Mouse (Mus musculus) thymus, adult 2 months (tissue): ENCODE results near the gene Kpna7.

Experiments used
- CTCF ChIP-seq: fragments of 200-500 bp; IDR thresholded peaks from 2 replicates; pipeline ENCODE4 v1.5.1; 2012; ENCODE audit warnings: mild to moderate bottlenecking, control low read depth, low read length, moderate library complexity, borderline replicate concordance; ENCODE audit not compliant: control insufficient read depth, poor library complexity, insufficient read depth; ENCODE audit errors: extremely low read depth
- POLR2A ChIP-seq: fragments of 200-500 bp; IDR thresholded peaks from 2 replicates; pipeline ENCODE4 v1.6.1; 2012; ENCODE audit warnings: mild to moderate bottlenecking, low read length, control low read depth, moderate library complexity; ENCODE audit not compliant: control insufficient read depth, poor library complexity, insufficient read depth; ENCODE audit errors: extremely low read depth

DNA sequence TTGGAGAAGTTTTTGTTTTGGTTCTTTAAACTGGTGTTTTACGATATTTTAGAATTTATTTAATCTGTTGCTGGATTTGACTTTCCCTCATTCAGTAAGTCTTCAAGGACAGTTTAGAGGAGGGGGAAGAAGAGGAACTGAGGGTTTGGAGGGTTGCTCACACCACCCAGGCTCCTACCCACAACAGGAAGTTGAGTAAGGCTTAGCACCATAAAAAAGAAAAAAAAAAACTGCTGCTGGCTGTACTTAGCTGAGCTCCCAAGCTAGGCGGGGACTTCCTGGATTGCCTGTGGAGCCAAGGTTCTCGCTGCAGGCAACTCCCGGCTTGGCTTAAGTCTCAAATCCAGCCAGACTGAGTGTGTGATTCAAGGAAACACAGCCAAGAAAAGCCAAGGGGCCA lies 32.5 kb upstream of the Kpna7 start:
- no peak for TF ChIP-seq CTCF
- no peak for TF ChIP-seq POLR2A
